Mouse (Mus musculus) intestine, embryonic 16.5 days (tissue): ENCODE results near the gene Vmn2r73. TPM values are rescaled to one million over a fixed set of nuclear protein-coding genes. Genes with fewer than 3 reads are reported as not detected.
"Not testable (repeated sequence)": the region's sequence is repeated elsewhere in the genome, so short reads cannot be mapped to it uniquely, and the experiment has no call there.

Experiments
- ATAC-seq: fragments of 200-750 bp; cut with Nextera tagmentation; 2 replicates; pipeline ENCODE4 v1.8.0; 2017; ENCODE audit warnings: moderate TSS enrichment, moderate library complexity
- H3K27ac ChIP-seq: fragments of 300-500 bp; sonication (generic); 2 replicates; pipeline ENCODE4 v1.5.1; 2014; ENCODE audit warnings: mild to moderate bottlenecking, low read length
- H3K27me3 ChIP-seq: fragments of 300-500 bp; sonication (generic); replicated peaks from 2 replicates; pipeline ENCODE4 v1.6.1; 2014; ENCODE audit warnings: low read length, control low read depth, mixed read lengths; ENCODE audit not compliant: control insufficient read depth, insufficient read depth
- H3K36me3 ChIP-seq: fragments of 300-500 bp; sonication (generic); 2 replicates; pipeline ENCODE4 v1.6.1; 2014; ENCODE audit warnings: low read length, control low read depth; ENCODE audit not compliant: control insufficient read depth, insufficient read depth
- H3K4me1 ChIP-seq: fragments of 300-500 bp; sonication (generic); 2 replicates; pipeline ENCODE4 v1.6.1; 2014; ENCODE audit warnings: low read length, control low read depth, mixed read lengths; ENCODE audit not compliant: control insufficient read depth, insufficient read depth
- H3K4me2 ChIP-seq: fragments of 300-500 bp; sonication (generic); 2 replicates; pipeline ENCODE4 v1.6.1; 2014; ENCODE audit warnings: low read depth, low read length, control low read depth
- H3K4me3 ChIP-seq: fragments of 300-500 bp; sonication (generic); 2 replicates; pipeline ENCODE4 v1.5.1; 2014; ENCODE audit warnings: mild to moderate bottlenecking, low read length
- H3K9ac ChIP-seq: fragments of 300-500 bp; sonication (generic); 2 replicates; pipeline ENCODE4 v1.6.1; 2014; ENCODE audit warnings: low read depth, low read length
- H3K9me3 ChIP-seq: fragments of 300-500 bp; sonication (generic); 2 replicates; pipeline ENCODE4 v1.6.1; 2016; ENCODE audit warnings: low read length, control low read depth; ENCODE audit not compliant: control insufficient read depth
- WGBS: fragments of 180-500 bp; shearing (Covaris S2); extraction: QIAGEN DNeasy Blood & Tissue Kit; methylation state at CpG from one replicate; pipeline ENCODE4 v1.1.7; 2014; 5-methylcytosine and 5-hydroxymethylcytosine counted together
- polyA plus RNA-seq: library from polyadenylated mRNA; unstranded; fragments of >200 nt; fragmentation: Nextera tagmentation; extraction: Ambion mirVana; gene quantifications from 2 replicates; pipeline ENCODE4 v1.2.1, GENCODE M21; 2015

The Vmn2r73 gene
- polyA plus RNA-seq: not detected in 2 replicates

DNA sequence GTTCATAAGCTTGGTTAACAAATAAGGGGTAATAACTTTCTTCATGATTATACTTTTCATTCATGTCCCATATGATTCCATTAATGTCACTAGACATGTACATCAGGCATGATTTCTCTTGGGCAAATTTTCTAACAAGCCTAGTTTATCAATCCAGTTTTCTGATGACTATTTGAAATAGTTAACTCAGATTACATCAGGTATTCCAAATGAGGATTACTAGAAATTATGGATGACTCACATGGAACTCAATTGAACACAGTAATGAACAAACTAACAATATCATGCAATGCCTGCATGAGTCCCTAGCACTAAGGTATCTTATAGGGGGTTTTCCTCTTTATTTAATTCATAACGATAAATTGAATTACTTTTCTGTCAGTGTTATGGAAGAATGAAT lies at the start of gene Vmn2r73:
TSS of gene Vmn2r73 (minus strand) at position 101 of the 400 bp plus-strand sequence.
- 80% methylated on average over 1 of the region's 1 CpGs for WGBS
- Histone ChIP-seq H3K9ac (no peak within 1 kb of the TSS), H3K4me1 (no peaks in the 10 kb centered on the region), H3K4me2 (no peak within 1 kb of the TSS), H3K4me3 (no peak within 1 kb of the TSS), H3K36me3 (no peaks in the 10 kb centered on the region), H3K27me3 (no peaks in the 10 kb centered on the region), H3K27ac (no peak within 1 kb of the TSS), H3K9me3 (no peaks in the 10 kb centered on the region)
- ATAC-seq: no peak

DNA sequence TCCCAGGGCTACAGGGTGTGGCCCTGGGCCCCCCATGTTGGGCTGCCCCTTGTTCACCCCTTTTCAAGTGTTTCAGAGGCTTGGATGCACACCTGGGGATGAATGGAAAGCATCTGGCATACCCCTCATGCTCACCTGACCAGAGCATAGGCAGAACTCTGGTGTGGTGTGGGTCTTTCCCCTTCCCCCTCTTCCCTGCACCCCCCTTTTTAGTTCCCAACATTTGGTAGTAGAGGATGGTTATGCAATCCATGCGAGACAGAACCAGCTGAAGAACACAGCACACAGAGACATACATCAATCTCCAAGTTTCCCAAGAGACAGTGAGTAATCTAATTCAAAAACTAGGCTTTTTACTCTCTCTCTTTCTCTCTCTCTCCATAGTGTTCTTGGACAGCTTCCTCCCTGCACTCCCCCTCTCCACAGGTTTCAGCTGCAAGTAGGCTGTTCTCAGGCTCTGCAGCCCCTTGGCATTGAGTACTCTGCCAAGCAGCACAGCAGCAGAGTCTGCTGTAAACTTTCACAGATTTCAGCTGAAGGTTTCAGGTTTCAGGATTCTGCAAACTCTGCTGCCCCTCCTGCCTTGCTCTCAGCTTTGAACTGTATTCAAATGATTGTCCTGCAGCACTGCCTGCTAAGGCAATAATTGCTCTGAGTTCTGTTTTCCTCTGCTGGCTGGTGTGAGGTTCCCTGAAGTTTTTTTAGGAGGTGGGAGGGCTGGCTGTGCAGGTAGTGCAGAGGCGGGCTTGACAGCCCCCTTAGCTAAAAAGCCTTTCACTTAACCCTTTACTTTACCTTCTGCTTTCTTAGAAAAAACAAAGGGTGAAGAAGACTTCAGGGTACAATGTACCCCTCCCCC lies 35.7 kb downstream of the Vmn2r73 start:
- Histone ChIP-seq H3K9ac (no peak overlapping the region), H3K27me3 (no peaks in the 10 kb centered on the region), H3K4me1 (no peaks in the 10 kb centered on the region), H3K4me3 (no peak overlapping the region), H3K36me3 (no peaks in the 10 kb centered on the region), H3K9me3 (no peaks in the 10 kb centered on the region), H3K27ac (no peak overlapping the region), H3K4me2 (no peak overlapping the region)
- WGBS: 8% methylated on average over 2 of the region's 2 CpGs
- ATAC-seq: no peak

DNA sequence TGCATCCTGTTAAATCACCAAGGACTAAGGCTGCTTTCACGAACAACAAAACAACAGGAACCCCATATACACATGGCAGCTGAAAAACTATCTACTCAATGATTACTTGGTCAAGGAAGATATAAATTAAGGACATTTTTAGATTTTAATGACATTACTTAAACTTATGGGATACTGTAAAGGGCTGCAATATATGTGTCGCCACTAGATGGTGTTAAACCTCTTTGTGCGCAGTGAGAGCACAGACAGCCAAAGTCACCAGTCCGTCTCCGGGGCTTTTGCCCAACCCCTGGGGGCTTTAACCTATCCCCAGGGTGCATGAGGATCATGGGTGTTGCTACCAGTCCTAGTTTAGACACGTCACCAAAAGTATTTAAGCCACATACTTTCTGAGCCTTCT lies 58.0 kb downstream of the Vmn2r73 start:
- not testable (repeated sequence) for H3K27me3 ChIP-seq, H3K9ac ChIP-seq, ATAC-seq, H3K4me3 ChIP-seq, H3K36me3 ChIP-seq, H3K27ac ChIP-seq, H3K9me3 ChIP-seq, H3K4me2 ChIP-seq, H3K4me1 ChIP-seq
- 8% methylated on average over 6 of the region's 6 CpGs for WGBS

Other genes starting within 250 kb of the Vmn2r73 start
- not detected in 2 replicates for gene Vmn2r72, start 121.2 kb downstream of the Vmn2r73 start, polyA plus RNA-seq
- not detected in 2 replicates for gene Vmn2r74, start 85.4 kb upstream of the Vmn2r73 start, polyA plus RNA-seq